Mouse (Mus musculus) left cerebral cortex, postnatal 10 days (tissue): ENCODE measurements around the gene Manbal. TPM values are rescaled to one million over a fixed set of nuclear protein-coding genes. Genes with fewer than 3 reads are reported as not detected.

ENCODE experiments used
- DNase-seq, 2 experiments: peaks; one replicate each; pipeline ENCODE4 v3.0.0; 2021 to 2022; ENCODE audit warnings: low spot score in 2 of 2, mixed read lengths in 1 of 2; ENCODE audit errors: extremely low spot score in 1 of 2
- intact Hi-C: fragments of 180-260 bp; cut with DNase I; formaldehyde crosslinking; loops from one replicate; pipeline ENCODE4 v1.15.1; 2025
- total RNA-seq, 2 experiments: library from RNA; stranded (reverse); gene quantifications; 2 replicates each; pipeline ENCODE4 v1.2.3; 2021

Manbal gene
- total RNA-seq, result 10 to 100 TPM; 85.0 to 88.8 TPM

- DNase-seq, result peak; percentile 93 to 97
- intact Hi-C loops, result no loop called here
Observed at GRCm38 (mm10) chr2:157367184-157367893, at the start of gene Manbal. Gene Manbal (plus strand): TSS chr2:157367594.

GRCm38 (mm10) chr2:157320135-157320534 lies 47.3 kb upstream of the Manbal start:
- DNase-seq, result no peak
- intact Hi-C loops, result no loop called here

GRCm38 (mm10) chr2:157320886-157321285 lies 46.5 kb upstream of the Manbal start:
- intact Hi-C loops, result no loop called here
- DNase-seq, result no peak

DNA sequence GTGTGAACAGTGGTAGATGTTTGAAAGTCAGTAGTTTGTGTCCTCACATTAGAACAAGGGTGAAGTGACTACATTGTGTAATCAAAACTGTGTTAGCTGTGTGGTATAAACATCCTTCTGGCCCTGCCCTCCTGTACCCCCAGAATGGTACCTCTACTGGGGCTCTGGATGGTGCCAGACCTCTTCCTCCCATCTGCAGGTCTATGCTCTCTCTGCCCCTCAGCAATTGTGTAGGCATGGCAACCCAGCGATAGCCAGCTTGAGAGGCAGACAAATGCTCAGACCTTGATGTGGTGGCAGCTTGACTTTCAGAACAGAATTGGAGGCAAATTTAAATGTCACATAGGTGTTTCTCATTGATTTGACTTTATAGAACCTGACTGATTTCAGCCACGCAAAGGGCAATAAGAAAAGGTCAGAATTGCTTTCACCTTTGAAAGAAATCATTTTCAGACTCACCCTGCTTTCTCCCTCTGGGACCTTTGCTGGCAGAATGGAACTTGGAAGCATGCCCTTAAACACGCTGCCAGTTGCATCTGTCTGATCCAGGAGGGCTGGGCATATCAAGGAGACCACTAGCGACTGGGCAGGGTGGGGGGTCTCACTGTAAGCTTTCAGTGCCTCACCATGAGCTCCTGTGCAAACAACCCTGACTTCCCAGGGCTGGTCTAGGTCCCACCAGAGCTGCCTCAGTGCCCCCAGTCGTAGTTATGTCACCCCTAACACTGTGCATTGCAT lies 45.2 kb upstream of the Manbal start:
- intact Hi-C loops, result no loop called here
- DNase-seq, result no peak

DNA sequence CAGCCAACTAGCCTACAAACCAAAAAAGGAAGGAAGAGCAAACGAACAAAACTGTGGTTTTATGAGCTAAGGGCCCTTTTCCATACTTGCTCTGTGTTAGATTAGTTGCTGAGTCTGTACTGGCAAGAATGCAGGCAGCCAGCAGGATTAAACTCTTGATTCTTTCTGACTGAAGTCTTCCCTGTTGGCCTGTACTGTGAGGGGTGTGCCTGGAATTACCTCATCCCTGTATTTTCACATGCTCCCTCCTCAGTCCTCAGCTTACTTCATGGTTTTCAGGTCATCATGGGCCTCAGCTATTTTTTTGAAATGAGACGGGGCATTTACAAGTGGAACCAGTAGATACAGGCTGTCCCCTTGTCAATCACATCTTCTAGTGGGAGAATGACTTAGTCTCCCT lies 42.2 kb upstream of the Manbal start:
- DNase-seq, result no peak
- intact Hi-C loops, result no loop called here

DNA sequence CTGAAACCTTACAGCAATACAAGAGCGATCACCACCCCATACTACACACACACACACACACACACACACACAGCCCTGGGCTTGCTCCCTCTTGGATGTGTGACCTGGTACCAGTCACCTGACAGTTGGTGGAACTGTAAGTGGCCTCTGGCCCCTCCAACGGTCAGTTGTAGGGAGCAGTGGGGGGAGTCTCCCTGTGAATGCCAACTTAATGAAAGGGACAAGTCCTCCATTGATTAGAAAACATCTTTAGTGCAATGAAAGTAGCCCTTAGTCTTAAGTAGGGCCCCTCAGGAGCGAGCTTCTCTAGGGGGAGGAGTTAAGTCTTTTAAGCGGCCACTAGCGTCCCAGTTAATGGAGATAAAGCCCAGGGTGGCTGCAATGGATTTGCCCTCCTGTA lies 39.3 kb upstream of the Manbal start:
- DNase-seq, result no peak
- intact Hi-C loops, result no loop called here

DNA sequence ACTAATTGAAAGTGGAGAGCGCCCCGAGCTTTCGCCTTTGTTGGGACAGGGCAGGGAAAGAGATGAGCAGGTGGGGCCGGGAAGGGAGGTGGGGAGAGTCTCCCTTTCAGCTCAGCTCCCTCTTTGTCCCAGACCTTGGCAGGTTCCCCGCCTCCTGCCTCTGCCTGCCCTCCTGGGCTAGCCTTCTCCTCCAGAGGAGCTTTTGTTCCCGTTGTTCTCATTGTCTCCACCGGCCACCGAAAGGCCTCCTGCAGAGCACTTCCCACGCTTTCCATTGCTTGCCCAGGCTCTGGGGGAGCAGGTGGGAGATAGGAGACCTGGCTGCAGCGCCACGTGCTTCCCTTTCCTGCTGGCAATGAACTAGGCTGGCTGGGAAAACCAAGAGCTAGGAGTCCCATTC lies 38.8 kb upstream of the Manbal start:
- intact Hi-C loops, result no loop called here
- peak in 1 of 2 experiments; percentile 62 for DNase-seq

GRCm38 (mm10) chr2:157332059-157332458 lies 35.3 kb upstream of the Manbal start:
- no peak for DNase-seq
- intact Hi-C loops, result no loop called here

GRCm38 (mm10) chr2:157338663-157339062 lies 28.7 kb upstream of the Manbal start:
- intact Hi-C loops, result loop anchor here (5.0 kb wide), 1 partner anchor 46 kb away; no protein-coding TSS in a partner anchor
- peak; percentile 38 to 78 for DNase-seq

GRCm38 (mm10) chr2:157339532-157339931 lies 27.9 kb upstream of the Manbal start:
- no peak for DNase-seq

DNA sequence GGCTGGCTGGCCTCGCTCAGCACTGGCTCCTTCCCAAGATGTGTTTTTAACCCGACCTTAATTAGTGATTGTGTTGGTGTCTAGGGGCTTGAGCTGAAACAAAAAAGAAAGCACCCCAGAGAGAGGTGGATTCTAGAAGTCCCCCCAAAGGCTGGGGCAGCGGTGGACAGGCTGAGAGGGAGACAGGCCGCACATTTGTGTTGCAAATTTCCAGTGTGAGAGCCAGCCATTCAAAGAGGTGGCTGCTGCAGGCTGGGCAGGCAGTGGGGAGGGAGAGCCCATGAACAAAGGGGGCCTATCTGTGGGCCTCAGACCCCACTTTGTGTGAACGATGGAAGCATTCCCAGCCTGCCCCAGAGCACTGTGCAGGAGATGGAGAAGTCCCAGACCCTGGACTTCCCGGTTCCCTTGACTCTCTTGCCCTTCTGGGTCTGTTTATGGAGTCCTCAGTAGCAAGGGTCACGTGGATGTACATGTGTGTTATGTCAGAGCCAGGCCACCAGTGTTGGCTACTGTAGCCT lies 27.1 kb upstream of the Manbal start:
- DNase-seq, result peak; percentile 60 to 63
- intact Hi-C loops, result loop anchor here (5.0 kb wide), 1 partner anchor 232 kb away; the partner anchor contains the start of gene Blcap

More at GRCm38 (mm10) chr2:157339532-157339931, 27.9 kb upstream of the Manbal start:
- intact Hi-C loops, result loop anchor here (5.0 kb wide), 1 partner anchor 47 kb away; no protein-coding TSS in a partner anchor

GRCm38 (mm10) chr2:157341554-157342270 lies 25.7 kb upstream of the Manbal start:
- intact Hi-C loops, result loop anchor here (1.0 to 5.0 kb wide), 2 partner anchors 116 to 231 kb away; partner anchors contain the start of gene Blcap
- DNase-seq, result peak; percentile 81 to 82

DNA sequence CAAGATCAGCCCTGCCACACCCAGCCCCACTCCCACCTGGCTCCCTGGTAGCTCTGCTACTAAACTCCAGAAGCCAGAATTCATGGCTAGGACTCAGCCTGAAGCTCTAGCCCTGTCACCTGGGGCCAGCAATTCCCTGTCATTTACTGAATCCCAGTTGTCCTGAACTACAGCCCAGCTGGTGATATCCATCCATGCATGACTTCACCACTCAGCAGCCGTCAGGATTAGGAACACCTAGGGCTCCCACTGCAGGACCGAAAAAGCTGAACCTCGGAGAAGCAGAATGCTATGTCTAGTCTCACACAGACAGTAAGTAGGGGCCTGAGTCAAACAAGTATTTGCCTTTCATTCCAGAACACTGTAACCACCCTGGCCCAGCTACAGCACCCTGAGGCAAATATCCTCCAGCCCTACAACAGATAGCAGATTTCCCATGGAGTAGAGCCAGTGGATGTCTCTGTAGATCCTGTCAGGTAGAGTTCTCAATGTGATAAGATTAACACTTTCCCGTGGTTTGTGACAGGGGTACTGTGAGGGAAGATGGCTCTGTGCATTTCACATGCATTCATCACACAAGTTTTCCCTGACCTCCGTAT lies 25.0 kb upstream of the Manbal start:
- intact Hi-C loops, result loop anchor here (1.0 to 5.0 kb wide), 2 partner anchors 115 to 230 kb away; partner anchors contain the start of gene Blcap
- no peak for DNase-seq

DNA sequence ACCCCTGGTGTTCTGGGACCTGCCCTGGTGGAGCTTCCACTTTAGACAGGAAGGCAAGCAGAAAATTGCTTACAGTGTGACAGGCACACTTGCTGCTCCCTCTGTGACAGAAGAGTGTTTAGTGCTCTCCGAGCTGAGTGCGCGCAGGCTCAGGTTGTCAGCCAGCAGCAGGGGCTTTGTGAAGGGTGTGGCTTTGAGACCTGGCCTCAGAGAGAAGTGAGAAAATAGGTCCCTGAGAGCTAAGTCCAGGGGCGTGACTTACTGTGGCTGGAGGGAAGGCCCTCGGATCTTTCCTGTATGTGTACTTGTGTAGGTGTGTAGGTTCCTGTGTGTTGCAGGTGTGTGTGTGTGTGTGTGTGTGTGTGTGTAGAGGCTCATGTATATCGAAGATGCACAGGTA lies 24.1 kb upstream of the Manbal start:
- intact Hi-C loops, result loop anchor here (5.0 kb wide), 1 partner anchor 229 kb away; the partner anchor contains the start of gene Blcap
- no peak for DNase-seq

DNA sequence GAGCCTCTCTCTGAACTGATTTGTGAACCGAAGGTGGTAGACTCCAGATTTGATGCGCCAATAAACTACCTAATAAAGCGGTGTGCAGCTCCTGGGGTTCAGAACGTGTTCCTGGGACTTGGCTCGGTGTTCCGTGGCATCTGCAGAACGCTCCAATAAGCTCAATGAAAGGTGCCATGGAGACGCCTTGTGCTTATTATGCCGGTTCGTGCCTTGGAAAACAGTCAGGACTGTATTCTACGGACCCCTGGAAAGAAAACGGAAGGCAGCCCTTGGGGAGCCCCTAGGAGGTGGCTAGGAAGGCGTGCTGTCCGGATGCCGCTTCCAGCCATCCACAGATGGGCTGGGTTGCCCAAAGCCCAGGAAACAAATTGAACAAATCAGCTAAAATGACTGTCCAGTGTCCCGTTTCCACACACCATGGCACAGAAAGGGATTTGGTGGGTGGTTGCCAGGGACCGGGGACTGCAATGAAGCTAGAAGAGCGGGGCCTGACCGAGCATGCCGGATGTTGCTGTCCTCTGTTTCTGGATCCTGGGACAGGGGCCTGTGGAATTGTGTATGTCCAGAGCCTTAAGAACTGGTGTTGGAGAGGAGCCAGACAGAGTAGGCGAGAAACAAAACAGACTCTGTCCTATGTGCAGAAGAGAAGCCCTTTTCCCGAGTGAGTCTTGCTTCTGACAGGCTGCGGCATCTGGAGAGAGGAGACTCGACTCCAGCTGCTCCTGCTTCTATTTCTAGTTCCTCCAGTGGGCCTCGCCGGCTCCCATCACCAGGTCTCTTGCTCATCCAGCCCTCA lies 19.8 kb upstream of the Manbal start, which contains the start of gene Ghrh:
TSS of gene Ghrh (minus strand) at position 146 of the 799 bp plus-strand sequence.
- peak; percentile 63 to 69 for DNase-seq
- intact Hi-C loops, result no loop called here

- intact Hi-C loops, result no loop called here
- peak in 1 of 2 experiments; percentile 25 for DNase-seq
Observed at GRCm38 (mm10) chr2:157349121-157349778, 18.1 kb upstream of the Manbal start.

DNA sequence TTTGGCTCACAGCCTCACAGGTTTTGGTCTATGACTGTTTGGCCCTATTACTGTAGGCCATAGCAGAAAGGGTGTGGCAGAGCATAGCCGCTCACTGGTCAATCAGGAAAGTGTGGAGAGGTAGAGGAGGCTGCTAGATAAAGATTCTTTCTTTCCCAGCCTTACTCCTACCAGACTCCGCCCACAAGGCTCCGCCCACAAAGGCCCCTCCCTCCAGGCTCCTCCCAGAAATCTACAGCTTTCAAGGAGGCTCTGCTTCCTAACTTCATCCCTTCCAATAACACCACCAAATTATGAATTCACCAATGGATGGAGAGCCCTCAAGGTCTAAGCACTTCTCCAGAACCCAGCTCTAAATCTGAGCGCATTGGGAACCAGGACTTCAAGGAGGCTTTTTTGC lies 14.2 kb upstream of the Manbal start:
- DNase-seq, result no peak
- intact Hi-C loops, result no loop called here
